Mouse (Mus musculus): Measurements from ENCODE around the gene Cacna1a. TPM values are rescaled to one million over a fixed set of nuclear protein-coding genes. Genes with fewer than 3 reads are reported as not detected.

Gene Cacna1a
- polyA plus RNA-seq, 1 experiment, result 0.37 TPM

DNA sequence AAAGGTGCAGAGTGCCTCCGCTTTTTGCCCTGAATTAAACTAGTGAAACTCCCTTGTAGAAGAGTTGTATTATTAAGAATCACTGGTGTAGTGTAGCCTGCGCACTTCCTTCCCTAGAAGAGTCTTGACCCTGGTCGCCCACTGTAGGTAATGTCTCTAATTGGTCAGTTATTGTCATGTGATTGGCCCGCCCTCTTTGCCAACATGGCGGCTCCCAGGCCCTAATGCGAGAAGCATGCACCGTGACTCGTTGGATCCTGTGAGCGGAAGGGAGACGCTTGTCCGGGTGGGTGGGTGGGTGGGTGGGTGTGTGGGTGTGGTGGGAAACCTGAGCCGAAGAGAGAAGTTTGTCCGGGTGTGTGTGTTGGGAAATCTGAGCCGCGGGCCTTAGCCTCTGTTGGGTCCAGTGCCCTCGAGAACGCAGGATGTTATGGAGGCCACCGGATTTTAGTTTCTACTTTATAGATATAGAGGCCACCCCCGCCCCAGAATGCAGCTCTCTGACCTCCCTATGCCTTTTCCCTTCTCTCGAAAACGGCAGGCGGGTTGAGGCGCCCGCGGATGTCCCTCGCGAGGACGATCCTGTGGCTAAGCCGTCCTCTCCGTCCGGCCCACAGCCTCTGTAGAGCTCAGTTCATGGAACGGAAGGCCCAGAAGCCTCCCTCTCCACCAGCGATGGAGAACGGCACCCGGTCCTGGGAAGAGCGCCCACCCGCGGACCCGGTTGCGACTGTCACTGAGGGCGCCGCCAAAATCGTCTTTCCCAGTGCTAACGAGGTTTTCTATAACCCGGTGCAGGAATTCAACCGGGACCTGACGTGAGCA is 301.1 kb downstream of the Cacna1a start:
- whole genome bisulfite sequencing, result under 1% methylated on average over 47 of the region's 47 CpGs
- Histone ChIP-seq H3K27ac (ENCODE audit: control insufficient read depth, insufficient read depth, low read depth, low read length, poor library complexity) (no peak overlapping the region), H3K4me3 (replicated peaks; ENCODE audit: control insufficient read depth, low read depth, low read length) (peak overlapping the region; percentile 66), H3K4me1 (ENCODE audit: control insufficient read depth, insufficient read depth, low read length) (peaks cover 4% of the 10 kb centered on the region; the same call in 1 of the 2 replicates)
- TF ChIP-seq POLR2A (IDR thresholded peaks at IDR 0.05; ENCODE audit: borderline replicate concordance, control insufficient read depth, low read depth, low read length) (no peak), CTCF (IDR thresholded peaks at IDR 0.05; ENCODE audit: control insufficient read depth, insufficient read depth, low read length) (no peak)

Other genes with a start within 250 kb of the Cacna1a start
- gene Cc2d1a, start 240.5 kb upstream of the Cacna1a start, polyA plus RNA-seq (2011; ENCODE audit: insufficient read depth, insufficient read length, low replicate concordance, missing spikeins), result 10.9 and 18.5 TPM in 2 replicates
- gene 4930432K21Rik, start 240.4 kb upstream of the Cacna1a start, polyA plus RNA-seq (2011; ENCODE audit: insufficient read depth, insufficient read length, low replicate concordance, missing spikeins), result not detected in 2 replicates
- gene Nanos3, start 203.2 kb upstream of the Cacna1a start, polyA plus RNA-seq (2011; ENCODE audit: insufficient read depth, insufficient read length, low replicate concordance, missing spikeins), result 3.0 TPM in 1 of 2 replicates, not detected in the other
- gene Zswim4, start 151.4 kb upstream of the Cacna1a start, polyA plus RNA-seq (2011; ENCODE audit: insufficient read depth, insufficient read length, low replicate concordance, missing spikeins), result 2.0 and 4.0 TPM in 2 replicates
- 101 and 196 TPM in 2 replicates for gene D8Ertd738e, start 138.7 kb upstream of the Cacna1a start, polyA plus RNA-seq (2011; ENCODE audit: insufficient read depth, insufficient read length, low replicate concordance, missing spikeins)
- gene Mri1, start 131.1 kb upstream of the Cacna1a start, polyA plus RNA-seq (2011; ENCODE audit: insufficient read depth, insufficient read length, low replicate concordance, missing spikeins), result 11.1 and 26.0 TPM in 2 replicates
- gene Ccdc130, start 118.1 kb upstream of the Cacna1a start, polyA plus RNA-seq (2011; ENCODE audit: insufficient read depth, insufficient read length, low replicate concordance, missing spikeins), result 9.4 and 27.9 TPM in 2 replicates